Mouse (Mus musculus): ENCODE data around the gene Ift80. TPM values are rescaled to one million over a fixed set of nuclear protein-coding genes. Genes with fewer than 3 reads are reported as not detected.

Ift80 gene
- polyA plus RNA-seq, 1 experiment = 22.2 TPM

DNA sequence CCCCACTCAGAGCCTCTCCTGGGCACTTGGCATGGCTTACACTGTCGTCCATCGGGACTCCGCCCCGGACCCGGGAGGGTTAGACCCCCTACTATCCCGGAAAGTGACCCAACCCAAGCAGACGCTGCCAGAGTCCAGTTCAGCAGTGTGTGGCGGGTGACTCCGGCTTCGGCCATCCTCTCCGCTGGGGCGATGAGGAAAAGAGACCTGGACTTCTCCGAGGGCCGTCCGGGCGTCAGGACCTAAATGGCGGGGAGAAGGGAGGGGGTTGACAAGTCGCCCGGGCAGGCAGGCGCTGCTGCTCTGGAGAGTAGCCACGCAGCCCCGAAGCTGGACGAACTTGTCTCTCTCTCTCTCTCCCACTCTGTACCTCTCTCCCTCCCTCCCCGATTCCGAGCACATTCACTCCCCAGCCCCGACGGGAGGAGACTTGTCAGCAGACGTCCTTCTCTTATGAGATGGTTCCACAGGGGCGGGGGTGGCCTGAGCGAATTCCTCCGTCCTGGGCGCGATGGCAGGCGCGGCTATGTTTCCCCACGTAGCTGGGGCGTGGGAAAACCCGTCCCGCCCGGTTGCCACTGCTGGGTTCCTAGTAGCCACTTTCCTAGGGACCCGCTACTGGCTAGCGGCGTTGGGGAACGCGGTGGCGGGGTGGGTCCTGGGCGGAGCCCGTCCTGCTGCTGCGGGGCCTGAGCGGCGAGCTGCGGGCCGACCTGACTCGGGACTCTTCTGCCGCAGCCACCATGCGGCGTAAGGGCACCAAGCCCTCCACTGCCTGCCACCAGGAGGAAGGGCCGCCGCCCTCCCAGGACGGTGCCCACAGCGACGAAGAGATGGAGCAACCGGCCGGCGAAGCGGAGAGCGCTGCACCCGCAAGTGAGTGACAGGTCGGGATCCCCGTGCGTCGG is 1.2 kb upstream of the Ift80 start:
- no peaks in the 10 kb centered on the region for H3K27me3 ChIP-seq (ENCODE audit: control insufficient read depth, insufficient read depth, low read length, poor library complexity, severe bottlenecking)
- H3K4me1 ChIP-seq (ENCODE audit: control insufficient read depth, insufficient read depth, low read length) = peaks cover 1% of the 10 kb centered on the region
- peaks cover 15% of the 10 kb centered on the region for H3K36me3 ChIP-seq (ENCODE audit: control insufficient read depth, insufficient read depth, low read length, poor library complexity, severe bottlenecking)
- H3K9ac ChIP-seq (ENCODE audit: low read depth, poor library complexity, severe bottlenecking) = peak overlapping the region; percentile 97
- H3K9me3 ChIP-seq (replicated peaks; ENCODE audit: control insufficient read depth, insufficient read depth, low read length, poor library complexity, severe bottlenecking) = no peaks in the 10 kb centered on the region
- H3K4me3 ChIP-seq (ENCODE audit: low read depth, low read length) = peak overlapping the region; percentile 99
- peak overlapping the region; percentile 72 for H3K27ac ChIP-seq (ENCODE audit: insufficient read depth, low read length)
- TF ChIP-seq EP300 (IDR thresholded peaks at IDR 0.05; ENCODE audit: insufficient read depth, low read depth, low read length) (no peak), POLR2A (IDR thresholded peaks at IDR 0.05; ENCODE audit: insufficient read depth, low read length) (no peak), CTCF (IDR thresholded peaks at IDR 0.05; ENCODE audit: low read depth, low read length) (no peak)

- Histone ChIP-seq H3K9ac (ENCODE audit: low read depth, poor library complexity, severe bottlenecking) (peak overlapping the region; percentile 97), H3K36me3 (ENCODE audit: control insufficient read depth, insufficient read depth, low read length, poor library complexity, severe bottlenecking) (peaks cover 10% of the 10 kb centered on the region), H3K4me3 (ENCODE audit: low read depth, low read length) (peak overlapping the region; percentile 90), H3K27me3 (ENCODE audit: control insufficient read depth, insufficient read depth, low read length, poor library complexity, severe bottlenecking) (no peaks in the 10 kb centered on the region), H3K4me1 (ENCODE audit: control insufficient read depth, insufficient read depth, low read length) (no peaks in the 10 kb centered on the region), H3K9me3 (replicated peaks; ENCODE audit: control insufficient read depth, insufficient read depth, low read length, poor library complexity, severe bottlenecking) (no peaks in the 10 kb centered on the region), H3K27ac (ENCODE audit: insufficient read depth, low read length) (peak overlapping the region; percentile 74)
- TF ChIP-seq EP300 (IDR thresholded peaks at IDR 0.05; ENCODE audit: insufficient read depth, low read depth, low read length) = no peak
- TF ChIP-seq POLR2A (IDR thresholded peaks at IDR 0.05; ENCODE audit: insufficient read depth, low read length) = no peak
- no peak for TF ChIP-seq CTCF (IDR thresholded peaks at IDR 0.05; ENCODE audit: low read depth, low read length)
Observed at GRCm38 (mm10) chr3:69004055-69004436, 324 bp downstream of the Ift80 start.

- no peak for TF ChIP-seq POLR2A (IDR thresholded peaks at IDR 0.05; ENCODE audit: insufficient read depth, low read length)
- TF ChIP-seq CTCF (IDR thresholded peaks at IDR 0.05; ENCODE audit: low read depth, low read length) = peak; percentile 29
- TF ChIP-seq EP300 (IDR thresholded peaks at IDR 0.05; ENCODE audit: insufficient read depth, low read depth, low read length) = no peak
- no peaks in the 10 kb centered on the region for H3K27me3 ChIP-seq (ENCODE audit: control insufficient read depth, insufficient read depth, low read length, poor library complexity, severe bottlenecking)
- no peaks in the 10 kb centered on the region for H3K4me1 ChIP-seq (ENCODE audit: control insufficient read depth, insufficient read depth, low read length)
- no peaks in the 10 kb centered on the region for H3K9me3 ChIP-seq (replicated peaks; ENCODE audit: control insufficient read depth, insufficient read depth, low read length, poor library complexity, severe bottlenecking)
- no peak overlapping the region for H3K27ac ChIP-seq (ENCODE audit: insufficient read depth, low read length)
- no peak overlapping the region for H3K4me3 ChIP-seq (ENCODE audit: low read depth, low read length)
- H3K9ac ChIP-seq (ENCODE audit: low read depth, poor library complexity, severe bottlenecking) = no peak overlapping the region
- H3K36me3 ChIP-seq (ENCODE audit: control insufficient read depth, insufficient read depth, low read length, poor library complexity, severe bottlenecking) = peaks cover 10% of the 10 kb centered on the region
Observed at GRCm38 (mm10) chr3:69002781-69003180, 1.6 kb downstream of the Ift80 start.

DNA sequence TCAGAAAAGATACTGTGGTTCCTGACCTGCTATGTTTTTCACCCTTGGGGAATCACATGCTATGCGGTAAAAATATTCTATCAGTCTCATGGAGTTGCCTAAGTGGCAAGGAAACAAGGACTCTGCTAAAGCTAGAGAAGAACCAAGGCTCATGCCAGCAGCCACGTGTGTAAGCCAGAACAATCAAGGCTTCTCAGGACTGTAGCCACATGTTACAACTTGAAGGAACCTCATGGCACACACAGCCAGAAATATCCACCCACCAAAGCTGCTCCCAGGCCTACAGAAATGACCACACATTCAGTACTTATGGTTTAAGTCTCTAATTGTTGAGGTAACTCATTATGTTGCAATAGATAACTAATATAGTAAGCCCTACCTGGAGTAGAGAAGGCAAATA is 17.8 kb downstream of the Ift80 start:
- H3K4me1 ChIP-seq (ENCODE audit: control insufficient read depth, insufficient read depth, low read length) = no peaks in the 10 kb centered on the region
- no peak overlapping the region for H3K27ac ChIP-seq (ENCODE audit: insufficient read depth, low read length)
- H3K9me3 ChIP-seq (replicated peaks; ENCODE audit: control insufficient read depth, insufficient read depth, low read length, poor library complexity, severe bottlenecking) = no peaks in the 10 kb centered on the region
- H3K9ac ChIP-seq (ENCODE audit: low read depth, poor library complexity, severe bottlenecking) = no peak overlapping the region
- H3K4me3 ChIP-seq (ENCODE audit: low read depth, low read length) = no peak overlapping the region
- peaks cover 5% of the 10 kb centered on the region; the same call in 1 of the 2 replicates for H3K36me3 ChIP-seq (ENCODE audit: control insufficient read depth, insufficient read depth, low read length, poor library complexity, severe bottlenecking)
- no peaks in the 10 kb centered on the region for H3K27me3 ChIP-seq (ENCODE audit: control insufficient read depth, insufficient read depth, low read length, poor library complexity, severe bottlenecking)
- TF ChIP-seq CTCF (IDR thresholded peaks at IDR 0.05; ENCODE audit: low read depth, low read length) = no peak
- TF ChIP-seq POLR2A (IDR thresholded peaks at IDR 0.05; ENCODE audit: insufficient read depth, low read length) = no peak
- no peak for TF ChIP-seq EP300 (IDR thresholded peaks at IDR 0.05; ENCODE audit: insufficient read depth, low read depth, low read length)

DNA sequence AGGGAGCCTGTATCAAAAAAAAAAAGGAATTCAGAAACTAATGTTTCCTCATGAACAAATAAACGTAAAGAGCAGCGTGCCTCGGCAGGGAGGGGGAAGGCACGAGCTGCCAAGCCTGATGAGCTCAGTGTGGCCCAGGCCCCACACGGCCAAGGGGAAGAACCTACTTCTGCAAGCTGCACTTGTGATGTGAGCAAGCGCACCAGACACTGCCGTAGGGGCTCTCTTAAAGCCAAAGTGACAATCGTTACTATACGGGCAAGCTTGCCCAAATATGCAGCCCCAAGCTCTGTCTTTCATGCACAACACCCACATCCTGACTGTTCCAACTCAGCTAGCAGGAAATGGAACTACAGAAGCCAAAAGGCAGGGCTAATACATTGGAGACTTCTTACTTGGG is 23.5 kb downstream of the Ift80 start:
- Histone ChIP-seq H3K36me3 (ENCODE audit: control insufficient read depth, insufficient read depth, low read length, poor library complexity, severe bottlenecking) (peaks cover 3% of the 10 kb centered on the region; the same call in 1 of the 2 replicates), H3K4me3 (ENCODE audit: low read depth, low read length) (no peak overlapping the region), H3K27me3 (ENCODE audit: control insufficient read depth, insufficient read depth, low read length, poor library complexity, severe bottlenecking) (no peaks in the 10 kb centered on the region), H3K9me3 (replicated peaks; ENCODE audit: control insufficient read depth, insufficient read depth, low read length, poor library complexity, severe bottlenecking) (no peaks in the 10 kb centered on the region), H3K9ac (ENCODE audit: low read depth, poor library complexity, severe bottlenecking) (no peak overlapping the region), H3K4me1 (ENCODE audit: control insufficient read depth, insufficient read depth, low read length) (no peaks in the 10 kb centered on the region), H3K27ac (ENCODE audit: insufficient read depth, low read length) (no peak overlapping the region)
- TF ChIP-seq POLR2A (IDR thresholded peaks at IDR 0.05; ENCODE audit: insufficient read depth, low read length) (no peak), EP300 (IDR thresholded peaks at IDR 0.05; ENCODE audit: insufficient read depth, low read depth, low read length) (no peak), CTCF (IDR thresholded peaks at IDR 0.05; ENCODE audit: low read depth, low read length) (no peak)

- H3K9ac ChIP-seq (ENCODE audit: low read depth, poor library complexity, severe bottlenecking) = no peak overlapping the region
- H3K36me3 ChIP-seq (ENCODE audit: control insufficient read depth, insufficient read depth, low read length, poor library complexity, severe bottlenecking) = no peaks in the 10 kb centered on the region
- H3K27me3 ChIP-seq (ENCODE audit: control insufficient read depth, insufficient read depth, low read length, poor library complexity, severe bottlenecking) = no peaks in the 10 kb centered on the region
- peak overlapping the region; percentile 50; the same call in 1 of the 2 replicates for H3K27ac ChIP-seq (ENCODE audit: insufficient read depth, low read length)
- no peaks in the 10 kb centered on the region for H3K4me1 ChIP-seq (ENCODE audit: control insufficient read depth, insufficient read depth, low read length)
- TF ChIP-seq POLR2A (IDR thresholded peaks at IDR 0.05; ENCODE audit: insufficient read depth, low read length) (no peak), CTCF (IDR thresholded peaks at IDR 0.05; ENCODE audit: low read depth, low read length) (no peak), EP300 (IDR thresholded peaks at IDR 0.05; ENCODE audit: insufficient read depth, low read depth, low read length) (no peak)
- no peaks in the 10 kb centered on the region for H3K9me3 ChIP-seq (replicated peaks; ENCODE audit: control insufficient read depth, insufficient read depth, low read length, poor library complexity, severe bottlenecking)
- no peak overlapping the region for H3K4me3 ChIP-seq (ENCODE audit: low read depth, low read length)
Observed at GRCm38 (mm10) chr3:68979187-68979586, 25.2 kb downstream of the Ift80 start.
